Mouse (Mus musculus): ENCODE data around the gene Vps4b. TPM values are rescaled to one million over a fixed set of nuclear protein-coding genes. Genes with fewer than 3 reads are reported as not detected.
A peak's percentile ranks its signal among the peaks of the same experiment; 100 is the strongest.

Vps4b gene
- polyA plus RNA-seq (2012; rRNA removed) = 7.7 and 18.9 TPM in 2 replicates

GRCm38 (mm10) chr1:106796542-106796924, at the start of gene Vps4b:
TSS of gene Vps4b (minus strand) at chr1:106796728.
- WGBS = under 1% methylated on average over 23 of the region's 23 CpGs
- Histone ChIP-seq H3K4me1 (ENCODE audit: control insufficient read depth, insufficient read depth, insufficient read length, low read length) (peaks cover 2% of the 10 kb centered on the region; the same call in 1 of the 2 replicates), H3K27ac (ENCODE audit: insufficient read depth, low read depth, low read length) (peak within 1 kb of the TSS; percentile 81), H3K27me3 (ENCODE audit: control insufficient read depth, insufficient read depth, low read length) (no peaks in the 10 kb centered on the region), H3K4me3 (ENCODE audit: low read depth, low read length) (peak within 1 kb of the TSS; percentile 95), H3K36me3 (ENCODE audit: control insufficient read depth, insufficient read depth, low read length) (no peaks in the 10 kb centered on the region; the same call in 1 of the 2 replicates)
- TF ChIP-seq CTCF (IDR thresholded peaks at IDR 0.05; ENCODE audit: extremely low read depth, insufficient read length, insufficient replicate concordance, low read depth, low read length) (no peak), POLR2A (IDR thresholded peaks at IDR 0.05; ENCODE audit: low read depth, low read length) (peak; percentile 65)

- H3K4me3 ChIP-seq (ENCODE audit: low read depth, low read length) = no peak overlapping the region
- H3K27ac ChIP-seq (ENCODE audit: insufficient read depth, low read depth, low read length) = no peak overlapping the region
- no peaks in the 10 kb centered on the region for H3K27me3 ChIP-seq (ENCODE audit: control insufficient read depth, insufficient read depth, low read length)
- TF ChIP-seq CTCF (IDR thresholded peaks at IDR 0.05; ENCODE audit: extremely low read depth, insufficient read length, insufficient replicate concordance, low read depth, low read length) (no peak), POLR2A (IDR thresholded peaks at IDR 0.05; ENCODE audit: low read depth, low read length) (no peak)
- WGBS = 56% methylated on average over 4 of the region's 4 CpGs
- H3K4me1 ChIP-seq (ENCODE audit: control insufficient read depth, insufficient read depth, insufficient read length, low read length) = no peaks in the 10 kb centered on the region
- H3K36me3 ChIP-seq (ENCODE audit: control insufficient read depth, insufficient read depth, low read length) = no peaks in the 10 kb centered on the region
Observed at GRCm38 (mm10) chr1:106828784-106829183, 32.3 kb upstream of the Vps4b start.

DNA sequence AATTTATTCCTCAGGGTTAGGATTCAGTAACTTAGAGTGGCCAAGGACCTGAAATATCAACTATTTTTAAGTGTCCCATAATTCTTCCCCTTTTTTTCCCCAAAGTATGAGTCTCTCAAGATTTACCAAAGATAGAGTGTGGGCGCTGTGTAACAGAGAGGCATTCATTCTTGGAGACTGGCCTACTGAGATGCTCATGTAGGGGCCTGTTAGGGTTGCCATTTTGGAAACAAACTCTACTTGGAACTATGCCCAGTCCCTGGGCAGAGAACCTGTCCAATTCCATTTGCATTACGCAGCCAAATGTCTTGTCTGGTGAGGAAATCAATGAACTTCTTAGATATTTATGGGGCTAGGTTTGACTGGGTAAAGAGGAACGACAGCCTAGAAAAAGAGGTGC, 25.8 kb upstream of the Vps4b start:
- Histone ChIP-seq H3K4me3 (ENCODE audit: low read depth, low read length) (no peak overlapping the region), H3K4me1 (ENCODE audit: control insufficient read depth, insufficient read depth, insufficient read length, low read length) (no peaks in the 10 kb centered on the region), H3K27me3 (ENCODE audit: control insufficient read depth, insufficient read depth, low read length) (no peaks in the 10 kb centered on the region), H3K27ac (ENCODE audit: insufficient read depth, low read depth, low read length) (no peak overlapping the region), H3K36me3 (ENCODE audit: control insufficient read depth, insufficient read depth, low read length) (no peaks in the 10 kb centered on the region)
- WGBS = 60% methylated on average over 3 of the region's 3 CpGs
- no peak for TF ChIP-seq CTCF (IDR thresholded peaks at IDR 0.05; ENCODE audit: extremely low read depth, insufficient read length, insufficient replicate concordance, low read depth, low read length)
- no peak for TF ChIP-seq POLR2A (IDR thresholded peaks at IDR 0.05; ENCODE audit: low read depth, low read length)

DNA sequence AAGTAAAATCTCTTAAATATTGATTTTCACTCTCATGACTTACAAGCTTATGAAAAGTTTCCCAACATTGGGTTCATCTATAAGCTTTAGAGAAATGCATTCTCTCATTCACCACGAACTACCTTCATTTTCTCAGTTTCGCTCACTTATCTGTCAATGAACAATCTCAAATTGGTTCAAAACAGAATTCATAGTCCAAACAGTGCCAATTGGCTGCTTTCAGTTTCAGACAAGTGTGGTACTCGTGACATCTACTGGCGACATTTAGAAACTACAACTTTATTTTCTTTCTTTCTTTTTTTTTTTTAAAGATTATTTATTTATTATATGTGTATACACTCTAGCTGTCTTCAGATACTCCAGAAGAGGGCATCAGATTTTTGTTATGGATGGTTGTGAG, 21.8 kb upstream of the Vps4b start:
- H3K4me1 ChIP-seq (ENCODE audit: control insufficient read depth, insufficient read depth, insufficient read length, low read length) = no peaks in the 10 kb centered on the region
- WGBS = 2% methylated on average over 4 of the region's 4 CpGs
- H3K4me3 ChIP-seq (ENCODE audit: low read depth, low read length) = no peak overlapping the region
- no peaks in the 10 kb centered on the region for H3K36me3 ChIP-seq (ENCODE audit: control insufficient read depth, insufficient read depth, low read length)
- TF ChIP-seq CTCF (IDR thresholded peaks at IDR 0.05; ENCODE audit: extremely low read depth, insufficient read length, insufficient replicate concordance, low read depth, low read length) = no peak
- TF ChIP-seq POLR2A (IDR thresholded peaks at IDR 0.05; ENCODE audit: low read depth, low read length) = no peak
- H3K27ac ChIP-seq (ENCODE audit: insufficient read depth, low read depth, low read length) = no peak overlapping the region
- H3K27me3 ChIP-seq (ENCODE audit: control insufficient read depth, insufficient read depth, low read length) = no peaks in the 10 kb centered on the region

- Histone ChIP-seq H3K4me1 (ENCODE audit: control insufficient read depth, insufficient read depth, insufficient read length, low read length) (peaks cover 2% of the 10 kb centered on the region; the same call in 1 of the 2 replicates), H3K36me3 (ENCODE audit: control insufficient read depth, insufficient read depth, low read length) (no peaks in the 10 kb centered on the region), H3K27me3 (ENCODE audit: control insufficient read depth, insufficient read depth, low read length) (no peaks in the 10 kb centered on the region), H3K27ac (ENCODE audit: insufficient read depth, low read depth, low read length) (no peak overlapping the region), H3K4me3 (ENCODE audit: low read depth, low read length) (no peak overlapping the region)
- 74% methylated on average over 11 of the region's 11 CpGs for WGBS
- TF ChIP-seq CTCF (IDR thresholded peaks at IDR 0.05; ENCODE audit: extremely low read depth, insufficient read length, insufficient replicate concordance, low read depth, low read length) = no peak
- no peak for TF ChIP-seq POLR2A (IDR thresholded peaks at IDR 0.05; ENCODE audit: low read depth, low read length)
Observed at GRCm38 (mm10) chr1:106816766-106817165, 20.2 kb upstream of the Vps4b start.

GRCm38 (mm10) chr1:106815265-106815664, 18.7 kb upstream of the Vps4b start:
- no peaks in the 10 kb centered on the region for H3K36me3 ChIP-seq (ENCODE audit: control insufficient read depth, insufficient read depth, low read length)
- 82% methylated on average over 6 of the region's 6 CpGs for WGBS
- TF ChIP-seq POLR2A (IDR thresholded peaks at IDR 0.05; ENCODE audit: low read depth, low read length) = no peak
- TF ChIP-seq CTCF (IDR thresholded peaks at IDR 0.05; ENCODE audit: extremely low read depth, insufficient read length, insufficient replicate concordance, low read depth, low read length) = no peak
- H3K27ac ChIP-seq (ENCODE audit: insufficient read depth, low read depth, low read length) = no peak overlapping the region
- H3K4me3 ChIP-seq (ENCODE audit: low read depth, low read length) = no peak overlapping the region
- peaks cover 2% of the 10 kb centered on the region; the same call in 1 of the 2 replicates for H3K4me1 ChIP-seq (ENCODE audit: control insufficient read depth, insufficient read depth, insufficient read length, low read length)
- H3K27me3 ChIP-seq (ENCODE audit: control insufficient read depth, insufficient read depth, low read length) = no peaks in the 10 kb centered on the region

GRCm38 (mm10) chr1:106814864-106815263, 18.3 kb upstream of the Vps4b start:
- no peak for TF ChIP-seq POLR2A (IDR thresholded peaks at IDR 0.05; ENCODE audit: low read depth, low read length)
- no peak for TF ChIP-seq CTCF (IDR thresholded peaks at IDR 0.05; ENCODE audit: extremely low read depth, insufficient read length, insufficient replicate concordance, low read depth, low read length)
- Histone ChIP-seq H3K27me3 (ENCODE audit: control insufficient read depth, insufficient read depth, low read length) (no peaks in the 10 kb centered on the region), H3K4me1 (ENCODE audit: control insufficient read depth, insufficient read depth, insufficient read length, low read length) (peaks cover 2% of the 10 kb centered on the region; the same call in 1 of the 2 replicates), H3K27ac (ENCODE audit: insufficient read depth, low read depth, low read length) (no peak overlapping the region), H3K36me3 (ENCODE audit: control insufficient read depth, insufficient read depth, low read length) (no peaks in the 10 kb centered on the region), H3K4me3 (ENCODE audit: low read depth, low read length) (no peak overlapping the region)
- WGBS = 60% methylated on average over 5 of the region's 5 CpGs
